Mouse (Mus musculus): Measurements from ENCODE around the gene Nudt2.
"Not testable (repeated sequence)": the region's sequence is repeated elsewhere in the genome, so short reads cannot be mapped to it uniquely, and the experiment has no call there.

Nudt2 gene

DNA sequence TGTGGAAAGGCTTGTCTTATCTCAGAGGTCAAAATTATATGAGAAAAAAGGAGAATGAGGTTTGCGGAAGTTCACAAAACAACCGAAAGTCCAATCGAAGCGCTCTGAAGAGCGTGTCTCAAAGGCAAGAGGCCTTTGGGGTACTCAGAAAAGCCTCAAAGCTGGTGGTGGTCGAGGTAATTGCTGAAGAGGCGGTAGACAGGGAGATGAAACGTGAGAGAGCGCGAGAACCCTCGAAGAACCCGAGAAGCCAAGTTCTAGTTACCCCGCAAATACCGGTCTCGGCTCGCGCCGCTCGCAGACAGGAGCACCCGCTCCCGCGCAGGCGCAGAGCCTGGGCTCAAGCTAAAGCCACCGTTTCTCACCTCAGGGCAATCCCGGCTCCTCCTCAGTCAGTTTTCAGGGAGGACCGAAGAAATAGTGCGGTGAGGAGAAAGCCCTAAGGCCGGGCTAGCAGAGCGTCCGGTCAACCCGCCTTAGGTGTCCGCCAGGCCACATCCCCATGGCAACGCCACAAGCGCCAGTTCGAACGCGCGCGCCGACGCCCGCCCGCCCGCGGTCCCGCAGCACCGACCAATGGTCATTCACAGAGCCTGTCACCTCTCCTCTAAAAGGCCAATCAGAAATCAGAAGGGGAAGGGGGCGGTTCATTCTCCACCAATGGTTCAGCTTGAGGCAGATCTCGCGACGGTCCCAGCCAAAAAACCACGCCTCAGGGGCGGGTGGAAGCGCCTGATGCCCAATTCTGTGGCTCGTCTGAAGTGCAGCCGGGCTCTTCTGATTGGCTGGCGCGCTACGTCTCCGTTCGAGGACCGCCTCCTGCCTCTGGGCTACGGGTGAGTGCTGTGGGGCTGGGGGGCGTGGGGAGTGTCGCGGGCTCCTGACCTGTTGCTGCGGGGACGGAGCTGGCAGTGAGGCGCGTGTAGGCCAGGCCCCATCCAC is at the start of gene Nudt2, which contains the start of gene Kif24:
TSS of gene Nudt2 (plus strand) at position 807 of the 942 bp plus-strand sequence.
TSS of gene Kif24 (minus strand) at position 543 of the 942 bp plus-strand sequence.
- DNase-seq = peak; percentile 98

- DNase-seq = no peak
Observed at GRCm38 (mm10) chr4:41416966-41417365, 48.0 kb upstream of the Nudt2 start.

DNA sequence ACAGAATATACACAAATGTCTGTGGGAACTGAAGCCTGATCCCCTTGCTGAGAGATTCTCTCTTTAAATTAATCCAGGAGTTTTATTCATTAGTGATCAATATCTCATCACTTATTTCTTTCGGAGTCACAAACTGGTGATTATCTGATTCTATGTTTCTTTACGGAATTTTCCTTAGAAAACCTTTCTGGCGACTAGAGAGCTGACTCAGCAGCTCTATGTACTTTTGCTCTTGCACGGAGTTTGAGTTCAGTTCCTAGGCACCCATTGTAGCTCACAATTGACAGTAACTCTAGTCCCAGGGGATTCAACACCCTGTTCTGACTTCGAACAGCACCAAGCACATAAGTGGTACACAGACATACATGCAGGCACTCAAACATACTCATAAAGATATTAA is 26.0 kb upstream of the Nudt2 start:
- DNase-seq = no peak

GRCm38 (mm10) chr4:41442790-41443302 is 22.1 kb upstream of the Nudt2 start:
- no peak for DNase-seq

DNA sequence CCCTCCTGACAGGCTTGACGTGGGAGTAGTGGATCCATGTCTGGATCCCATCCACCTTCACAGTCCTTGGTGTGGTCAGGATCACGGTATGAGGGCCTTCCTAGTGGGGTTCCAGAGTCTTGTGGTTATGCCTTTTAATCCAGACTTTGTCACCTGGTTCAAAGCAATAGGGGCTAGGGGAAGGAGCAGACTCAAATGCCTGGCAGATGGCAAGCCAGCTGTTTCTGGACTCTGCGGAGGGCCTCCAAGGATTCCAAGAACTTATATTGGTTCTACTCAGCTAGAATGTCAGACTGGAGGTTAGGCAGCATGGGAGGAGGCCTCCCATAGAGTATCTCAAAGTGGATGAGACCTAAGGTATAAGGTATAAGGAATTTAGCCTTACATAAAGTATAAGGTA is 17.4 kb upstream of the Nudt2 start:
- DNase-seq = no peak

- DNase-seq = no peak
Observed at GRCm38 (mm10) chr4:41460690-41461089, 4.3 kb upstream of the Nudt2 start.

DNA sequence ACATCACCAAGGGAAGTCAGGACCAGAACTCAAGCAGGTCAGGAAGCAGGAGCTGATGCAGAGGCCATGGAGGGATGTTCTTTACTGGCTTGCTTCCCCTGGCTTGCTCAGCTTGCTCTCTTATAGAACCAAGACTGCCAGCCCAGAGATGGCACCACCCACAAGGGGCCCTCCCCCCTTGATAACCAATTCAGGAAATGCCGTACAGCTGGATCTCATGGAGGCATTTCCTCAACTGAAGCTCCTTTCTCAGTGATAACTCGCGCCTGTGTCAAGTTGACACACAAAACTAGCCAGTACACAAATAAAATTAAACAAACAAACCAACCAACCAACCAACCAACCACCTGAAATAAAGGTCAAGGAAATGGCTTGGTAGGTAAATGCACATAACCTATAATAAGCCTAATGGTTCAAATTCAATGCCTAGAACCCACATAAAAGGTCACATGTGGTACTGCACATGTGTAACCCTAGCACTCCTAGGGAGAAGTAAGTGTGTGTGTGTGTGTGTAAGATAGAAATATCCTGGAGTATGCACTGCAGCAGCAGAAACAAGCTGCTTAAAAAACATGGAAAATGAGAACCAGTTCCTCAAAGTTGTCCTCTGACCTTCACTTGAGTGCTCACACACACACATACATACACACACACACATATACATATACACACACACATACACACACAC is 1.8 kb upstream of the Nudt2 start:
- DNase-seq = not testable (repeated sequence)

GRCm38 (mm10) chr4:41465287-41465665 is 325 bp downstream of the Nudt2 start:
- no peak for DNase-seq

GRCm38 (mm10) chr4:41468396-41469080 is 3.6 kb downstream of the Nudt2 start:
- DNase-seq = peak; percentile 54

- no peak for DNase-seq
Observed at GRCm38 (mm10) chr4:41469199-41469598, 4.2 kb downstream of the Nudt2 start.

- DNase-seq = no peak
Observed at GRCm38 (mm10) chr4:41470051-41470683, 5.2 kb downstream of the Nudt2 start.

DNA sequence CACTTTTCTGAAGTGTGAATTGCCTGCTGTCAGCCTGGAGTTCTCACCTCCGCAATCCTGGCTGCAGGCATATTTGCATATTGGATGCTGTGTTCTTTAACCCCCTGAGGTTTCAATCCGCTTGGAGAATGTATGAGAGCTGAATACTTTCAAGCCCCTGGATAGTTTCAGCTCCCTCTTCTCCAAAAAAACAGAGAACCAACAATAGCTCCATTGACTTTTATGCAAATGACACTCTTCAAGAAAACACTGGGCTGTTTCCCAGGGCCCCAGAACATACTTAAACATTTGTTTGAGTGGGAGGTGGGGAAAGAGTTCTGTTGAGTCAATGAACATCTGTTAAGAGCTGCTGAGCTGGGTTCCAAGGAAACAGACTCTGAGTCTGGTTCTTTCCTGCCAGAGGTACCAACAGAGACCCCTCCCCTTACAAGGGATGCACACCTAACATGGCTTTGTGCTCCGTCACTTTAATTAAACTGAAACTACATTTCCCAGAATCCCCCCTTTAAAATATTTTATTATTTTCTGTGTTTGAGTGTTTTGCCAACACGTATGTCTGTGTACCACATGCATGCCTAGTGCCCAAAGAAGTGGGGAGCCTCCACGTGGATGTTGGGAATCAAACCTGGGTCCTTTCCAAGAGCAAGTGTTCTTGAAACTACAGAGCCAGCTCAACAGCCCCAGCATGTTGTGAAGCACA is 5.9 kb downstream of the Nudt2 start:
- DNase-seq = peak; percentile 63

DNA sequence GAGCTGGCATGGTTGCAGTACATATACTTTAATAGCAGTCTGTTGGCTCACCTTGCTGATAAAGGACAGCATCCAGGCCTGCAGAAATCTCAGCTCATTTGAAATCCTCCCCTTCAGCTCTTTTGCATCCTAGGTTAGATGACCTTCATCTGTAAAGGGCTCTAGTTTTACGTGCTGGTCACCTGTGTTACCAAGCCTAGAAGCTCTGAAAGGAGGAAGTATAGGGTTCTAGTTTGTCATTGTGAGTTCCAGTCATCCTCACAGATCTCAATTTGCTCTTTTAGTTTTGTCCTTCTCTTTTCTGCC is 6.4 kb downstream of the Nudt2 start:
- no peak for DNase-seq

GRCm38 (mm10) chr4:41477648-41478160 is 12.8 kb downstream of the Nudt2 start:
- DNase-seq = no peak

DNA sequence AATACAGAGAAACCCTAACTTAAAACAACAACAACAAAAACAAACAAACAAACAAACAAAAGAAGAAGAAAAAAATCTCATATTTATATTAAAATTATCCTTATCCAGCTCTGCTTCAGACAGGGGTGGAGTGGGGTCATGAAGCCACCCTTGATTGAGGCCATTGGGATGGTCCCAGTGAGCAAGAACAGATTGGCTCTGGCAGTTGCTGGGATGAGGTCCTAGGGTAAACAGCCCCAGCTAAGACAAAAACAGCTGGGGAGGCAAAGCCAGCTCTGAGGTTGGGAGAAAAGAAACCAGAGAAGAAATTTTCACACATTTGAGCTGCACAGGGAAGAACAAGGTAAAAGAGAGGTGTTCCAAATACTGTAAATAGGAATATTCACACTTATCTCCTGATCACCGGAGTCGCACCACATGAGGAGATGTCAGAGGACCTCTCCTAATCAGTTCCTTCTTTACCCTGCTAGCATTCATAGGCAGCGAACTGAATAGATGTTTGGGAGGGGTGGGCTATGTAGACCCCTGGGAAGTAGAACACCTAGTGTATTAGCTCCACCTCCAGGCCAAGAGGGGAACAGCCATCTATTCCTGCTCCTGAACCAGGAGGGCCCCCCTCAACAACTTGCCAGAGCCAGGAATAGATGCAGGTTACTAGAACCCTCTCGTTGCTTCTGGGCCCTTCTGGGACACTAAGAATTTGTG is 14.0 kb downstream of the Nudt2 start:
- no peak for DNase-seq

- DNase-seq = no peak
Observed at GRCm38 (mm10) chr4:41479456-41479804, 14.5 kb downstream of the Nudt2 start.

DNA sequence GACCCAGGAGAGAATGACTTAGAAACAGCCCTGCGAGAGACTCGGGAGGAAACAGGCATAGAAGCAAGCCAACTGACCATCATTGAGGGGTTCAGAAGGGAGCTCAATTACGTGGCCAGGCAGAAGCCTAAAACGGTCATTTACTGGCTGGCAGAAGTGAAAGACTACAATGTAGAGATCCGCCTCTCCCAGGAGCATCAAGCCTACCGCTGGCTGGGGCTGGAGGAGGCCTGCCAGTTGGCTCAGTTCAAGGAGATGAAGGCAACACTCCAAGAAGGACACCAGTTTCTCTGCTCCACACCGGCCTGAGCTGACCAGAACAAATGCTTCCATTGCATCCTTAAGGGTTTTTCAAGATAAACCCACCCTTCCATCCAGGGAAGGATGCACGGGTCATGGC is 15.3 kb downstream of the Nudt2 start:
- no peak for DNase-seq

- no peak for DNase-seq
Observed at GRCm38 (mm10) chr4:41481601-41482017, 16.7 kb downstream of the Nudt2 start.

DNA sequence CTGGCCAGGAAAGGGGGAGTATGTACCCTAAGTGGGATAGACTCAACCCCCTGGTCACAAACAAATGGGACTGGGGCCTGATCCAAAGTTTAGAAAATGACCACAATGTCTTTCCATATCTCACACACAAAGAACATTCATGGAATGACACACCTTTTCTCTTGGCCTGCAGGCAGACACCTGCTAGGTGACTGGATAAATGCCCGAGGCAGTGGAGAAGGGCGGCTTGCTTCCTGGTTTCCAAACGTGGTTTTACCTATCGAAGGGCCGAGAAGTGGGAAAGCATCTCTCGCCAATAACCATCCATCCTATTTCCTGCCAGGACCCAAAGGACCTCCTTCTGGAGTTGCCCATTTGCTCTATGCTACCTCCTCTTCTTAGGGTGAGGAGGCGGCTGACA is 28.0 kb downstream of the Nudt2 start:
- no peak for DNase-seq

- no peak for DNase-seq
Observed at GRCm38 (mm10) chr4:41493464-41494116, 28.6 kb downstream of the Nudt2 start.

DNA sequence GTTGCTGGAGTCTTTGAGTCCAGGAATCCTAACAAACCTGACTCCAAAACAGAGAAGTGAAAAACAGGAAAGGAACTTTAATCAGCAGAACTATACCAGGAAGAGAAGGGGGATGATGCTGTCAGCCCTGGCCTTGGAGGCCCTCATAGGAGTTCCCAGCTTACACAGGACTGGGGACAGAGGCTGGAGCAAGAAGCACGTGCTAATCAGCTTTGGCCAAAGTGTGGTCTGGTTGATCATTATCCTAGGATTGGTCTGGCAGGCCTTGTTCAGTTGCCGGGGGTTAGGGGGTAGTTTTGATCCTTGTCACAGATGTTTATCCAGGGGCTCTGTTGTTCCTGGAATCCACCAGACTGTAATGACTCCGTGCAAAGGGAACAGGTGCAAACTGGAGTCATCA is 29.4 kb downstream of the Nudt2 start:
- DNase-seq = no peak
